Mouse (Mus musculus) cortical plate, adult 2 months (tissue): Measurements from ENCODE around the gene Ung. TPM values are rescaled to one million over a fixed set of nuclear protein-coding genes. Genes with fewer than 3 reads are reported as not detected.

ENCODE experiments used
- H3K27ac ChIP-seq: fragments of 200-500 bp; 2 replicates; pipeline ENCODE4 v1.5.1; 2012; ENCODE audit warnings: low read length, control low read depth, inconsistent platforms; ENCODE audit not compliant: insufficient read depth
- H3K4me1 ChIP-seq: fragments of 200-500 bp; 2 replicates; pipeline ENCODE4 v1.6.1; 2011; ENCODE audit warnings: low read length; ENCODE audit not compliant: control insufficient read depth, insufficient read depth
- H3K4me3 ChIP-seq: fragments of 200-500 bp; 2 replicates; pipeline ENCODE4 v1.5.1; 2011; ENCODE audit warnings: mild to moderate bottlenecking, low read length, control low read depth; ENCODE audit not compliant: insufficient read depth
- CTCF ChIP-seq: fragments of 200-500 bp; IDR thresholded peaks from 2 replicates; pipeline ENCODE4 v1.5.1; 2011; ENCODE audit warnings: mild to moderate bottlenecking, control low read depth, low read length; ENCODE audit not compliant: insufficient read depth; ENCODE audit errors: extremely low read depth
- POLR2A ChIP-seq: fragments of 200-500 bp; IDR thresholded peaks from 2 replicates; pipeline ENCODE4 v1.6.1; 2011; ENCODE audit warnings: mild to moderate bottlenecking, low read length, control low read depth; ENCODE audit not compliant: insufficient read depth; ENCODE audit errors: extremely low read depth
- polyA plus RNA-seq: library from polyadenylated mRNA; depleted of rRNA; stranded (reverse); fragments of >200 nt; gene quantifications from 2 replicates; pipeline ENCODE4 v1.2.3, GENCODE M21; 2012; rRNA removed

The Ung gene
- polyA plus RNA-seq, 1 experiment: 3.9 TPM

GRCm38 (mm10) chr5:114177966-114178719, 48.0 kb downstream of the Ung start:
- no peak for TF ChIP-seq CTCF
- no peak for TF ChIP-seq POLR2A
- H3K4me3 ChIP-seq: no peak overlapping the region

GRCm38 (mm10) chr5:114179541-114179940, 49.4 kb downstream of the Ung start:
- Histone ChIP-seq H3K4me1 (no peaks in the 10 kb centered on the region), H3K4me3 (no peak overlapping the region), H3K27ac (peak overlapping the region; percentile 55; the same call in 1 of the 2 replicates)
- TF ChIP-seq CTCF (no peak), POLR2A (no peak)

More at GRCm38 (mm10) chr5:114177966-114178719, 48.0 kb downstream of the Ung start:
- no peak overlapping the region for H3K27ac ChIP-seq
- H3K4me1 ChIP-seq: no peaks in the 10 kb centered on the region

- Histone ChIP-seq H3K4me3 (no peak overlapping the region), H3K4me1 (no peaks in the 10 kb centered on the region), H3K27ac (no peak overlapping the region)
- TF ChIP-seq POLR2A (no peak), CTCF (no peak)
Observed at GRCm38 (mm10) chr5:114183493-114183892, 53.3 kb downstream of the Ung start.

GRCm38 (mm10) chr5:114187108-114187507, 56.9 kb downstream of the Ung start:
- no peak overlapping the region for H3K27ac ChIP-seq
- TF ChIP-seq CTCF (no peak), POLR2A (no peak)
- no peak overlapping the region for H3K4me3 ChIP-seq
- H3K4me1 ChIP-seq: no peaks in the 10 kb centered on the region

Other genes starting within 250 kb of the Ung start
- 66.1 and 70.5 TPM in 2 replicates for gene Coro1c, start 221.6 kb upstream of the Ung start, polyA plus RNA-seq
- 9.8 and 10.3 TPM in 2 replicates for gene Ssh1, start 136.5 kb upstream of the Ung start, polyA plus RNA-seq
- gene Dao, start 126.7 kb upstream of the Ung start, polyA plus RNA-seq: 0.06 TPM in 1 of 2 replicates, not detected in the other
- 36.6 and 38.1 TPM in 2 replicates for gene Usp30, start 64.9 kb upstream of the Ung start, polyA plus RNA-seq
- gene Svop, start 38.8 kb upstream of the Ung start, polyA plus RNA-seq: 122 and 128 TPM in 2 replicates
- gene Alkbh2, start 2.2 kb upstream of the Ung start, polyA plus RNA-seq: 8.4 and 11.5 TPM in 2 replicates
- 3.1 and 3.3 TPM in 2 replicates for gene Acacb, start 16.1 kb downstream of the Ung start, polyA plus RNA-seq
- gene Foxn4, start 143.4 kb downstream of the Ung start, polyA plus RNA-seq: not detected in 2 replicates
- 2.7 and 3.0 TPM in 2 replicates for gene Myo1h, start 158.8 kb downstream of the Ung start, polyA plus RNA-seq